Mouse (Mus musculus) kidney, adult 2 months (tissue): Measurements from ENCODE around the gene Akirin2.

Source experiments
- CTCF ChIP-seq: fragments of 200-500 bp; conservative IDR thresholded peaks from 2 replicates; pipeline ENCODE4 v1.5.1; 2011; ENCODE audit warnings: low read depth, mild to moderate bottlenecking, control low read depth, low read length, moderate library complexity, mixed read lengths; ENCODE audit not compliant: insufficient read depth, insufficient read length
- POLR2A ChIP-seq: fragments of 200-500 bp; IDR thresholded peaks from one replicate; pipeline ENCODE4 v1.6.1; 2011; ENCODE audit warnings: low read depth, low read length, control low read depth

- TF ChIP-seq CTCF, result no peak
- no peak for TF ChIP-seq POLR2A
Measured at GRCm38 (mm10) chr4:34551966-34552365, 1.2 kb downstream of the Akirin2 start.
